Mouse (Mus musculus): ENCODE data around the gene Hpse2. TPM values are rescaled to one million over a fixed set of nuclear protein-coding genes. Genes with fewer than 3 reads are reported as not detected.
A peak's percentile ranks its signal among the peaks of the same experiment; 100 is the strongest.

Gene Hpse2
- total RNA-seq, 2 experiments from 2014 or later: 0.07 to 0.43 TPM

- no peak for DNase-seq (ENCODE audit: low spot score in 2 of 2)
Observed at GRCm38 (mm10) chr19:42863013-42863412, 525.1 kb downstream of the Hpse2 start.

- DNase-seq (ENCODE audit: low spot score in 2 of 2): no peak
Observed at GRCm38 (mm10) chr19:42857096-42857495, 531.1 kb downstream of the Hpse2 start.

GRCm38 (mm10) chr19:42855649-42856048 is 532.5 kb downstream of the Hpse2 start:
- DNase-seq (ENCODE audit: low spot score in 2 of 2): no peak

GRCm38 (mm10) chr19:42850444-42850843 is 537.7 kb downstream of the Hpse2 start:
- DNase-seq (ENCODE audit: low spot score in 2 of 2): no peak

- DNase-seq (ENCODE audit: low spot score in 2 of 2): no peak
Observed at GRCm38 (mm10) chr19:42839621-42840294, 548.4 kb downstream of the Hpse2 start.

GRCm38 (mm10) chr19:42839118-42839517 is 549.0 kb downstream of the Hpse2 start:
- DNase-seq (ENCODE audit: low spot score in 2 of 2): no peak

GRCm38 (mm10) chr19:42838271-42838670 is 549.9 kb downstream of the Hpse2 start:
- DNase-seq (ENCODE audit: low spot score in 2 of 2): no peak

GRCm38 (mm10) chr19:42837591-42837990 is 550.6 kb downstream of the Hpse2 start:
- no peak for DNase-seq (ENCODE audit: low spot score in 2 of 2)

- no peak for DNase-seq (ENCODE audit: low spot score in 2 of 2)
Observed at GRCm38 (mm10) chr19:42833126-42833525, 555.0 kb downstream of the Hpse2 start.

GRCm38 (mm10) chr19:42832251-42832650 is 555.9 kb downstream of the Hpse2 start:
- DNase-seq (ENCODE audit: low spot score in 2 of 2): no peak

- no peak for DNase-seq (ENCODE audit: low spot score in 2 of 2)
Observed at GRCm38 (mm10) chr19:42829196-42829595, 559.0 kb downstream of the Hpse2 start.

- no peak for DNase-seq (ENCODE audit: low spot score in 2 of 2)
Observed at GRCm38 (mm10) chr19:42827843-42828242, 560.3 kb downstream of the Hpse2 start.

GRCm38 (mm10) chr19:42820109-42820508 is 568.0 kb downstream of the Hpse2 start:
- DNase-seq (ENCODE audit: low spot score in 2 of 2): no peak

GRCm38 (mm10) chr19:42817761-42818160 is 570.4 kb downstream of the Hpse2 start:
- peak in 1 of 2 experiments; percentile 37 for DNase-seq (ENCODE audit: low spot score in 2 of 2)

GRCm38 (mm10) chr19:42816261-42816660 is 571.9 kb downstream of the Hpse2 start:
- no peak for DNase-seq (ENCODE audit: low spot score in 2 of 2)

GRCm38 (mm10) chr19:42810140-42810539 is 578.0 kb downstream of the Hpse2 start:
- no peak for DNase-seq (ENCODE audit: low spot score in 2 of 2)

- no peak for DNase-seq (ENCODE audit: low spot score in 2 of 2)
Observed at GRCm38 (mm10) chr19:42809491-42809890, 578.7 kb downstream of the Hpse2 start.

- DNase-seq (ENCODE audit: low spot score in 2 of 2): no peak
Observed at GRCm38 (mm10) chr19:42797866-42798265, 590.3 kb downstream of the Hpse2 start.

GRCm38 (mm10) chr19:42795801-42796200 is 592.4 kb downstream of the Hpse2 start:
- DNase-seq (ENCODE audit: low spot score in 2 of 2): no peak

GRCm38 (mm10) chr19:42794914-42795613 is 593.1 kb downstream of the Hpse2 start:
- peak; percentile 93 to 94 for DNase-seq (ENCODE audit: low spot score in 2 of 2)

- DNase-seq (ENCODE audit: low spot score in 2 of 2): no peak
Observed at GRCm38 (mm10) chr19:42788311-42788710, 599.8 kb downstream of the Hpse2 start.

- DNase-seq (ENCODE audit: low spot score in 2 of 2): no peak
Observed at GRCm38 (mm10) chr19:42785562-42786220, 602.5 kb downstream of the Hpse2 start.
